Mouse (Mus musculus): ENCODE results near the gene Rnf216.

DNA sequence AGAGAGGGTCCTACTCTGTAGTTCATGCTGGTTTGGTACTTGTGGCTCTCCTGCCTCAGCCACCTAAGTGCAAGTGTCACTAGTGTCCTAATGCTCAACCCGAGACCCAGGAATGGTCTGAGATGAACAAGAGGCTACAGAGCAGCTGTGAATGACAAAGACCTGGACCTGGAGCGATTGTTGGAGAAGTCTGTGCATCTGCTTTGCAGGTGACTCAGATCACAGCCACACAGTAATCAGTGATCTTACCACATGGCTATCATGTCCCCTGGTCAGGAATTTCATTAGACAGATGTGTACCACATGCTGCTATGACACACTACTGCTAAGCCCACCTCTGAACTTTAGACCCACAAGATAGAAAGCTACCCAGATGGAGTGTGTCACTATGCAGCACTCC is 118.0 kb downstream of the Rnf216 start:
- TF ChIP-seq GATA1 (IDR thresholded peaks at IDR 0.05; ENCODE audit: borderline replicate concordance, low read length) (no peak), FLI1 (IDR thresholded peaks at IDR 0.05; ENCODE audit: low read length) (no peak)

Data from megakaryocyte, embryonic 14.5 days (primary cell).